Mouse (Mus musculus) liver, embryonic 11.5 days (tissue): Measurements from ENCODE around the gene Hspa5. TPM values are rescaled to one million over a fixed set of nuclear protein-coding genes. Genes with fewer than 3 reads are reported as not detected.
"Not testable (repeated sequence)": the region's sequence is repeated elsewhere in the genome, so short reads cannot be mapped to it uniquely, and the experiment has no call there.

Experiments used
- ATAC-seq: fragments of 200-750 bp; cut with Nextera tagmentation; replicated peaks from 2 replicates; pipeline ENCODE4 v1.8.0; 2017; ENCODE audit warnings: moderate number of reproducible peaks, mild to moderate bottlenecking, moderate TSS enrichment, moderate library complexity; ENCODE audit not compliant: low FRiP score
- DNase-seq: peaks from one replicate; pipeline ENCODE4 v3.0.0-alpha.2; 2017; ENCODE audit warnings: low spot score
- H3K27ac ChIP-seq: fragments of 300-500 bp; sonication (generic); 2 replicates; pipeline ENCODE4 v1.5.1; 2014; ENCODE audit warnings: mild to moderate bottlenecking, low read depth, low read length, control low read depth
- H3K27me3 ChIP-seq: fragments of 300-500 bp; sonication (generic); replicated peaks from 2 replicates; pipeline ENCODE4 v1.6.1; 2014; ENCODE audit warnings: low read length, mixed read lengths; ENCODE audit not compliant: control insufficient read depth, insufficient read depth
- H3K36me3 ChIP-seq: fragments of 300-500 bp; sonication (generic); 2 replicates; pipeline ENCODE4 v1.6.1; 2014; ENCODE audit warnings: mild to moderate bottlenecking, low read length, moderate library complexity, mixed read lengths; ENCODE audit not compliant: control insufficient read depth, insufficient read depth
- H3K4me1 ChIP-seq: fragments of 300-500 bp; sonication (generic); replicated peaks from 2 replicates; pipeline ENCODE4 v1.6.1; 2014; ENCODE audit warnings: low read length, mixed read lengths; ENCODE audit not compliant: control insufficient read depth, insufficient read depth
- H3K4me2 ChIP-seq: fragments of 300-500 bp; sonication (generic); 2 replicates; pipeline ENCODE4 v1.6.1; 2014; ENCODE audit warnings: mild to moderate bottlenecking, control low read depth, moderate library complexity
- H3K4me3 ChIP-seq: fragments of 300-500 bp; sonication (generic); 2 replicates; pipeline ENCODE4 v1.5.1; 2014; ENCODE audit warnings: low read depth, low read length, control low read depth
- H3K9ac ChIP-seq: fragments of 300-500 bp; sonication (generic); 2 replicates; pipeline ENCODE4 v1.6.1; 2014; ENCODE audit warnings: low read depth, low read length, control low read depth
- H3K9me3 ChIP-seq: fragments of 300-500 bp; sonication (generic); 2 replicates; pipeline ENCODE4 v1.6.1; 2016; ENCODE audit warnings: low read length, inconsistent platforms, mixed read lengths; ENCODE audit not compliant: control insufficient read depth
- WGBS: fragments of 180-500 bp; shearing (Covaris S2); extraction: QIAGEN DNeasy Blood & Tissue Kit; methylation state at CpG from one replicate; pipeline ENCODE4 v1.1.7; 2014; 5-methylcytosine and 5-hydroxymethylcytosine counted together
- polyA plus RNA-seq: library from polyadenylated mRNA; unstranded; fragments of >200 nt; fragmentation: Nextera tagmentation; extraction: Ambion mirVana; gene quantifications from 2 replicates; pipeline ENCODE4 v1.2.1, GENCODE M21; 2014

Hspa5 gene
- polyA plus RNA-seq, 1 experiment from 2014 or later = 964 TPM

- DNase-seq = no peak
- H3K4me1 ChIP-seq = peaks cover 36% of the 10 kb centered on the region
- no peak overlapping the region for H3K9ac ChIP-seq
- H3K27me3 ChIP-seq = no peaks in the 10 kb centered on the region
- no peaks in the 10 kb centered on the region for H3K9me3 ChIP-seq
- H3K4me2 ChIP-seq = peak overlapping the region; percentile 27
- H3K4me3 ChIP-seq = no peak overlapping the region; the same call in 1 of the 2 replicates
- ATAC-seq = no peak
- WGBS = 58% methylated on average over 1 of the region's 1 CpGs
- peaks cover 53% of the 10 kb centered on the region for H3K36me3 ChIP-seq
- H3K27ac ChIP-seq = no peak overlapping the region
Observed at GRCm38 (mm10) chr2:34777237-34777868, 5.6 kb downstream of the Hspa5 start.

- no peaks in the 10 kb centered on the region for H3K9me3 ChIP-seq
- WGBS = 51% methylated on average over 14 of the region's 14 CpGs
- peaks cover 33% of the 10 kb centered on the region for H3K36me3 ChIP-seq
- ATAC-seq (peak; percentile 96), DNase-seq (peak; percentile 49)
- H3K4me3 ChIP-seq = no peak overlapping the region
- peak overlapping the region; percentile 42 for H3K4me2 ChIP-seq
- H3K27ac ChIP-seq = peak overlapping the region; percentile 90
- peak overlapping the region; percentile 25; the same call in 1 of the 2 replicates for H3K9ac ChIP-seq
- peaks cover 8% of the 10 kb centered on the region for H3K4me1 ChIP-seq
- no peaks in the 10 kb centered on the region for H3K27me3 ChIP-seq
Observed at GRCm38 (mm10) chr2:34783064-34784020, 11.6 kb downstream of the Hspa5 start.

- no peak overlapping the region for H3K4me2 ChIP-seq
- no peak overlapping the region for H3K9ac ChIP-seq
- WGBS = 70% methylated on average over 2 of the region's 2 CpGs
- no peaks in the 10 kb centered on the region for H3K9me3 ChIP-seq
- ATAC-seq = no peak
- peaks cover 8% of the 10 kb centered on the region for H3K4me1 ChIP-seq
- DNase-seq = no peak
- no peak overlapping the region for H3K4me3 ChIP-seq
- H3K27me3 ChIP-seq = no peaks in the 10 kb centered on the region
- H3K27ac ChIP-seq = peak overlapping the region; percentile 90
- H3K36me3 ChIP-seq = peaks cover 33% of the 10 kb centered on the region
Observed at GRCm38 (mm10) chr2:34784085-34784484, 12.3 kb downstream of the Hspa5 start.

GRCm38 (mm10) chr2:34790282-34790681 is 18.5 kb downstream of the Hspa5 start:
- peaks cover 30% of the 10 kb centered on the region for H3K36me3 ChIP-seq
- no peaks in the 10 kb centered on the region for H3K4me1 ChIP-seq
- 0 out of 2 replicates have a peak overlapping the region, but pooled peaks have one; percentile 8 for H3K9ac ChIP-seq
- no peak for DNase-seq
- 85% methylated on average over 8 of the region's 8 CpGs for WGBS
- no peaks in the 10 kb centered on the region for H3K27me3 ChIP-seq
- H3K4me2 ChIP-seq = no peak overlapping the region
- no peak overlapping the region for H3K27ac ChIP-seq
- H3K9me3 ChIP-seq = peaks cover 2% of the 10 kb centered on the region; the same call in 1 of the 2 replicates
- no peak overlapping the region for H3K4me3 ChIP-seq
- ATAC-seq = no peak

DNA sequence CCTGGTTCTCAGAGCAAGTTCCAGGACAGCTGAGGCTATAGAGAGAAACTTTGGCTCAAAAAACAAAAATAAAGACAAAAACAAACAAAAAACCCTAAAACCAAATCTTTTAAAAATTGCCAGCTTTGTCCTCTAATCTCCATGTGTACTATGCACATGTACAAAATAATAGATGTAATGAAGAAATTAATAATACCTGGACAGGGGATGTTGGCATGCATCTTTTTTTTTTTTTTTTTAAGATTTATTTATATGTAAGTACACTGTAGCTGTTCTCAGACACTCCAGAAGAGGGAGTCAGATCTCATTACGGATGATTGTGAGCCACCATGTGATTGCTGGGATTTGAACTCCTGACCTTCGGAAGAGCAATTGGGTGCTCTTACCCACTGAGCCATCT is 20.8 kb downstream of the Hspa5 start:
- not testable (repeated sequence) for H3K4me1 ChIP-seq, H3K27me3 ChIP-seq, H3K9ac ChIP-seq, H3K27ac ChIP-seq, H3K9me3 ChIP-seq, H3K4me3 ChIP-seq, ATAC-seq, DNase-seq, H3K4me2 ChIP-seq
- WGBS = 91% methylated on average over 2 of the region's 2 CpGs
- H3K36me3 ChIP-seq = peaks cover 26% of the 10 kb centered on the region

- H3K27me3 ChIP-seq = no peaks in the 10 kb centered on the region
- 92% methylated on average over 2 of the region's 2 CpGs for WGBS
- H3K9ac ChIP-seq = no peak overlapping the region
- H3K36me3 ChIP-seq = peaks cover 24% of the 10 kb centered on the region
- peaks cover 9% of the 10 kb centered on the region for H3K4me1 ChIP-seq
- H3K4me2 ChIP-seq = no peak overlapping the region
- H3K9me3 ChIP-seq = peaks cover 2% of the 10 kb centered on the region; the same call in 1 of the 2 replicates
- H3K4me3 ChIP-seq = no peak overlapping the region
- H3K27ac ChIP-seq = no peak overlapping the region
- ATAC-seq (no peak), DNase-seq (no peak)
Observed at GRCm38 (mm10) chr2:34794511-34794910, 22.7 kb downstream of the Hspa5 start.

DNA sequence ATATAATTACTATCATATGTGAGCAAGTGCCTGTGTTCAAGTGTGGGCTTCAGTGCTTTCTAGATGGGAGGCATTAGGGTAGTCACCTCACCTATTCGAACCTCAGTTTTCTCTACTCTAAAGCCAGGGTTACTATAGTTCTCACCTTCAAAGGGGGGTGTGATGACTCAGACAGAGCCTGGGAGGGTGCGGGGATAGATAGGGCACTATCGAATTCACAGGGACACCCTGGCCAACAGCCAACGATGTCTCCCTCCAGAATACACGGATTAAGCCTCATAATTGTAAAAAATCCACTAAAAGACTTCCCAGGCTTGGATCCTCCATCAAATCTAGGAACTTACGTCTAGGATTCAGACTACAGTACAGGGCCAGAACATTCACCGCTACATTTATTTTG is 23.7 kb downstream of the Hspa5 start:
- Histone ChIP-seq H3K9me3 (peaks cover 2% of the 10 kb centered on the region; the same call in 1 of the 2 replicates), H3K36me3 (peaks cover 19% of the 10 kb centered on the region), H3K27me3 (no peaks in the 10 kb centered on the region), H3K4me2 (no peak overlapping the region), H3K9ac (no peak overlapping the region), H3K4me3 (no peak overlapping the region), H3K4me1 (peaks cover 11% of the 10 kb centered on the region), H3K27ac (no peak overlapping the region)
- ATAC-seq (no peak), DNase-seq (no peak)
- 91% methylated on average over 7 of the region's 7 CpGs for WGBS

- H3K4me1 ChIP-seq = peaks cover 22% of the 10 kb centered on the region
- H3K4me3 ChIP-seq = peak within 1 kb of the TSS; percentile 81
- H3K9ac ChIP-seq = peak within 1 kb of the TSS; percentile 86
- H3K4me2 ChIP-seq = peak within 1 kb of the TSS; percentile 82
- DNase-seq = peak; percentile 89
- H3K27me3 ChIP-seq = no peaks in the 10 kb centered on the region
- H3K27ac ChIP-seq = peak within 1 kb of the TSS; percentile 85
- WGBS = 3% methylated on average over 44 of the region's 44 CpGs
- H3K36me3 ChIP-seq = peaks cover 8% of the 10 kb centered on the region; the same call in 1 of the 2 replicates
- ATAC-seq = peak; percentile 80
- no peaks in the 10 kb centered on the region for H3K9me3 ChIP-seq
Observed at GRCm38 (mm10) chr2:34799357-34800256, 27.8 kb downstream of the Hspa5 start, which contains the start of gene Rabepk. TSS of gene Rabepk (minus strand) at chr2:34799912.
